Mouse (Mus musculus): ENCODE results near the gene Fgf22.

Gene Fgf22

GRCm38 (mm10) chr10:79754856-79755516 is at the start of gene Fgf22:
Fgf22 (plus strand) TSS chr10:79755076.
- DNase-seq: peak; percentile 38

- no peak for DNase-seq
Observed at GRCm38 (mm10) chr10:79705951-79706350, 48.9 kb upstream of the Fgf22 start.

GRCm38 (mm10) chr10:79706406-79707094 is 48.3 kb upstream of the Fgf22 start:
- DNase-seq: no peak

GRCm38 (mm10) chr10:79707162-79707561 is 47.7 kb upstream of the Fgf22 start:
- no peak for DNase-seq

GRCm38 (mm10) chr10:79707759-79708158 is 47.1 kb upstream of the Fgf22 start:
- no peak for DNase-seq

- DNase-seq: no peak
Observed at GRCm38 (mm10) chr10:79708668-79709067, 46.2 kb upstream of the Fgf22 start.

- DNase-seq: no peak
Observed at GRCm38 (mm10) chr10:79709307-79709706, 45.6 kb upstream of the Fgf22 start.

- DNase-seq: peak; percentile 52
Observed at GRCm38 (mm10) chr10:79712029-79712428, 42.8 kb upstream of the Fgf22 start.

- DNase-seq: peak; percentile 78
Observed at GRCm38 (mm10) chr10:79712499-79713126, 42.3 kb upstream of the Fgf22 start.

- no peak for DNase-seq
Observed at GRCm38 (mm10) chr10:79713163-79713562, 41.7 kb upstream of the Fgf22 start.

GRCm38 (mm10) chr10:79714996-79715395 is 39.9 kb upstream of the Fgf22 start:
- no peak for DNase-seq

- no peak for DNase-seq
Observed at GRCm38 (mm10) chr10:79716254-79716987, 38.5 kb upstream of the Fgf22 start, which contains the start of gene Hcn2. Hcn2 (plus strand) TSS chr10:79716634.

GRCm38 (mm10) chr10:79716988-79717355 is 37.9 kb upstream of the Fgf22 start:
- DNase-seq: no peak

- DNase-seq: peak; percentile 67
Observed at GRCm38 (mm10) chr10:79717640-79718357, 37.1 kb upstream of the Fgf22 start.

- DNase-seq: no peak
Observed at GRCm38 (mm10) chr10:79721089-79721488, 33.8 kb upstream of the Fgf22 start.

- no peak for DNase-seq
Observed at GRCm38 (mm10) chr10:79723047-79723446, 31.8 kb upstream of the Fgf22 start.

GRCm38 (mm10) chr10:79723692-79724091 is 31.2 kb upstream of the Fgf22 start:
- DNase-seq: no peak

- DNase-seq: peak; percentile 69
Observed at GRCm38 (mm10) chr10:79726090-79726489, 28.8 kb upstream of the Fgf22 start.

- DNase-seq: no peak
Observed at GRCm38 (mm10) chr10:79728323-79729249, 26.3 kb upstream of the Fgf22 start.

GRCm38 (mm10) chr10:79729357-79729965 is 25.4 kb upstream of the Fgf22 start:
- no peak for DNase-seq

- DNase-seq: peak; percentile 65
Observed at GRCm38 (mm10) chr10:79732500-79732899, 22.4 kb upstream of the Fgf22 start.

Measured in thymus, postnatal 14 days (tissue).